Mouse (Mus musculus) midbrain, postnatal 0 days (tissue): ENCODE measurements around the gene Mob2. TPM values are rescaled to one million over a fixed set of nuclear protein-coding genes. Genes with fewer than 3 reads are reported as not detected.

Experiments
- ATAC-seq: fragments of 200-750 bp; cut with Nextera tagmentation; 2 replicates; pipeline ENCODE4 v1.8.0; 2017; ENCODE audit warnings: moderate number of reproducible peaks, mild to moderate bottlenecking, moderate TSS enrichment, moderate library complexity; ENCODE audit not compliant: low FRiP score
- DNase-seq: peaks from one replicate; pipeline ENCODE4 v3.0.0-alpha.2; 2015; ENCODE audit warnings: low spot score
- H3K27ac ChIP-seq: fragments of 300-500 bp; sonication (generic); 2 replicates; pipeline ENCODE4 v1.5.1; 2014; ENCODE audit warnings: low read depth, mild to moderate bottlenecking, low read length, mixed read lengths
- H3K27me3 ChIP-seq: fragments of 300-500 bp; sonication (generic); 2 replicates; pipeline ENCODE4 v1.6.1; 2014; ENCODE audit warnings: low read length, control low read depth, mixed read lengths; ENCODE audit not compliant: insufficient read depth
- H3K36me3 ChIP-seq: fragments of 300-500 bp; sonication (generic); 2 replicates; pipeline ENCODE4 v1.6.1; 2014; ENCODE audit warnings: low read length, control low read depth, mixed read lengths; ENCODE audit not compliant: insufficient read depth
- H3K4me1 ChIP-seq: fragments of 300-500 bp; sonication (generic); 2 replicates; pipeline ENCODE4 v1.6.1; 2014; ENCODE audit warnings: mild to moderate bottlenecking, control low read depth, antibody characterized with exemption, low read length, mixed read lengths; ENCODE audit not compliant: insufficient read depth
- H3K4me2 ChIP-seq: fragments of 300-500 bp; sonication (generic); 2 replicates; pipeline ENCODE4 v1.6.1; 2014; ENCODE audit warnings: low read depth, mild to moderate bottlenecking, low read length, mixed read lengths; ENCODE audit not compliant: poor library complexity, severe bottlenecking
- H3K4me3 ChIP-seq: fragments of 300-500 bp; sonication (generic); 2 replicates; pipeline ENCODE4 v1.5.1; 2014; ENCODE audit warnings: low read depth, mild to moderate bottlenecking, low read length, moderate library complexity
- H3K9ac ChIP-seq: fragments of 300-500 bp; sonication (generic); replicated peaks from 2 replicates; pipeline ENCODE4 v1.6.1; 2014; ENCODE audit warnings: mild to moderate bottlenecking, low read length, moderate library complexity, mixed read lengths; ENCODE audit not compliant: poor library complexity, severe bottlenecking
- H3K9me3 ChIP-seq: fragments of 300-500 bp; sonication (generic); 2 replicates; pipeline ENCODE4 v1.6.1; 2016; ENCODE audit warnings: low read length, control low read depth
- CTCF ChIP-seq: IDR thresholded peaks from 2 replicates; pipeline ENCODE4 v1.5.1; 2016; ENCODE audit warnings: antibody characterized with exemption, mild to moderate bottlenecking
- WGBS: fragments of 180-500 bp; shearing (Covaris S2); extraction: QIAGEN DNeasy Blood & Tissue Kit; methylation state at CpG from one replicate; pipeline ENCODE4 v1.1.7; 2014; 5-methylcytosine and 5-hydroxymethylcytosine counted together
- polyA plus RNA-seq: library from polyadenylated mRNA; unstranded; fragments of >200 nt; fragmentation: Nextera tagmentation; extraction: Ambion mirVana; gene quantifications from 2 replicates; pipeline ENCODE4 v1.2.1, GENCODE M21; 2015
- total RNA-seq: library from RNA; depleted of rRNA; stranded (reverse); fragments of >200 nt; gene quantifications from 2 replicates; pipeline ENCODE4 v1.2.3, GENCODE M21; 2014

The Mob2 gene
- total and polyA plus RNA-seq, 2 experiments from 2014 or later = 31.6 to 38.0 TPM

DNA sequence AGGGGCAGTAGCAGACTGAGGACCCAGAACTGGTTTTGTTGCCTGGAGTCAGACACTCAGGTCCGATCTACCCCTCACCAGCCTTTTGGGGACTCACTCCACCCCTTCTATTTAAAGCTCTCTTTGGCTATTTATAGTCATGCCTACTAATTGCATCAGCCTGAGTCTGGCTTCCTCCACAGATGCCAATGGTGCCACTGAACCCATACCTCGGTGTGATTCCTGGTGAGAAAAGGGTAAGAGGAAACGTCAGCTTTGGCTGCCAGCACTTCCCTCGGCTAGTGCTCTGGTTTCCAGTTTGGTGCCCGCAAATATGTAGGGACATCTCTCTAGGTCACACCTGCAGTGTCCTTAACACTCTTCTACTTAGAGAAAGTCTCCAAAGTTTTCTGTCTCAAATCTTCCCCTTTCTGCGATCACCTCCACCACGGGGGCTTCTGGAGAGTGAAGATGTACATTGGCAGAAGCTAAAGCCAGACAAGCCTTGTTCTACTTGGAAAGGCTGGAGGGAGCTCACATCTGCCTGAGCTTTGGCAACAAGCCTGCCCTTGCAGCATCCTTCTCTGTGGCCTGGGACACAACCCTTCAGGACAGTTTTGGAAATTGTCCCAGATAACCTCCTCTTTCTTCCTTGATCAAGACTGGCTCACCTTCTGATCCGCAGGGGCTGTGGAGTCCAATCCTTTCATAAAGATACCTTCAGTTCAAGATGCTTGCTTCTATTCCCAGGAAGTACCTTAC lies 13.5 kb upstream of the Mob2 start:
- DNase-seq (no peak), ATAC-seq (no peak)
- H3K9me3 ChIP-seq = no peaks in the 10 kb centered on the region
- 0 out of 2 replicates have a peak, but pooled peaks cover 2% of the 10 kb centered on the region for H3K36me3 ChIP-seq
- no peak for TF ChIP-seq CTCF
- H3K4me3 ChIP-seq = no peak overlapping the region
- no peak overlapping the region for H3K27ac ChIP-seq
- no peak overlapping the region for H3K9ac ChIP-seq
- no peaks in the 10 kb centered on the region for H3K27me3 ChIP-seq
- H3K4me1 ChIP-seq = peaks cover 3% of the 10 kb centered on the region; the same call in 1 of the 2 replicates
- H3K4me2 ChIP-seq = no peak overlapping the region
- 80% methylated on average over 8 of the region's 8 CpGs for WGBS

DNA sequence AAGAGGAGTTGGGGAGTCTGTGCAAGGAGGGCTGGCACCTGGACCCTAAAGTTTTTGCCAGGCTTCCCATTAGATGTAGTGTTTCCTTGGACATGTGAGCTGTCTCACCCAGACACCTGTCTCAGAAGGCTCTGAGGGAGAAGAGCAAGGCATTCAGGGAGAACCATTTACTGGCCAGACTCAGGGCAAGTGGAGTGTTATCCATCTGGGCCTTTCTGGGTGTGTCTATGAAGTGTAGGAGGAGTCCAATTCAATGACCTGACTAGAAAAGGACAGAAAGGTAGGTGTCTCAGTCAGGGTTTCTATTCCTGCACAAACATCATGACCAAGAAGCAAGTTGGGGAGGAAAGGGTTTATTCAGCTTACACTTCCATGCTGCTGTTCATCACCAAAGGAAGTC lies 10.9 kb upstream of the Mob2 start:
- Histone ChIP-seq H3K36me3 (no peaks in the 10 kb centered on the region), H3K27me3 (no peaks in the 10 kb centered on the region), H3K4me1 (peaks cover 3% of the 10 kb centered on the region; the same call in 1 of the 2 replicates), H3K27ac (no peak overlapping the region), H3K4me3 (no peak overlapping the region), H3K4me2 (no peak overlapping the region), H3K9ac (no peak overlapping the region), H3K9me3 (no peaks in the 10 kb centered on the region)
- ATAC-seq (no peak), DNase-seq (no peak)
- no peak for TF ChIP-seq CTCF

DNA sequence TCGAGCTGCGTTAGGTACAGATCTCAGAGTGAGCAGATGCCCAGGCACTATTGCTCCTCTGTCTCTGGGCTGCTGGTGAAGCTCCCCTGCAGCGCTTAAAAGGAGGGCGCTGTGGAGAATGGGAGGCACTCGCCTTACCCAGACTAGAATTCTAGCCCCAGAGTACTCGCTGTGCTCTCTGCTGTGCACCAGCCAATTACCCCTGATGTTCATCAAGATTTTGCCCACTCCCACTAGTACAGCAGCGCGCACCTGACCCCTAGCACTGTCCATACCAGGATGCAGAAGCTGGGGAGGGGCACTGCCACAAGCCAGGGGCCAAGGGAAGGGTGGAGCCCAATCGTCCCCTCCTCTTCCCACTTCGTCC lies 10.3 kb upstream of the Mob2 start:
- H3K9ac ChIP-seq = peak overlapping the region; percentile 5; the same call in 1 of the 2 replicates
- no peak for TF ChIP-seq CTCF
- H3K4me2 ChIP-seq = peak overlapping the region; percentile 45
- no peaks in the 10 kb centered on the region for H3K36me3 ChIP-seq
- ATAC-seq = 0 out of 2 replicates have a peak, but pooled peaks have one; percentile 31
- H3K27ac ChIP-seq = no peak overlapping the region
- 4% methylated on average over 9 of the region's 10 CpGs for WGBS
- DNase-seq = no peak
- peaks cover 3% of the 10 kb centered on the region; the same call in 1 of the 2 replicates for H3K4me1 ChIP-seq
- peak overlapping the region; percentile 14; the same call in 1 of the 2 replicates for H3K4me3 ChIP-seq
- no peaks in the 10 kb centered on the region for H3K9me3 ChIP-seq
- H3K27me3 ChIP-seq = no peaks in the 10 kb centered on the region

DNA sequence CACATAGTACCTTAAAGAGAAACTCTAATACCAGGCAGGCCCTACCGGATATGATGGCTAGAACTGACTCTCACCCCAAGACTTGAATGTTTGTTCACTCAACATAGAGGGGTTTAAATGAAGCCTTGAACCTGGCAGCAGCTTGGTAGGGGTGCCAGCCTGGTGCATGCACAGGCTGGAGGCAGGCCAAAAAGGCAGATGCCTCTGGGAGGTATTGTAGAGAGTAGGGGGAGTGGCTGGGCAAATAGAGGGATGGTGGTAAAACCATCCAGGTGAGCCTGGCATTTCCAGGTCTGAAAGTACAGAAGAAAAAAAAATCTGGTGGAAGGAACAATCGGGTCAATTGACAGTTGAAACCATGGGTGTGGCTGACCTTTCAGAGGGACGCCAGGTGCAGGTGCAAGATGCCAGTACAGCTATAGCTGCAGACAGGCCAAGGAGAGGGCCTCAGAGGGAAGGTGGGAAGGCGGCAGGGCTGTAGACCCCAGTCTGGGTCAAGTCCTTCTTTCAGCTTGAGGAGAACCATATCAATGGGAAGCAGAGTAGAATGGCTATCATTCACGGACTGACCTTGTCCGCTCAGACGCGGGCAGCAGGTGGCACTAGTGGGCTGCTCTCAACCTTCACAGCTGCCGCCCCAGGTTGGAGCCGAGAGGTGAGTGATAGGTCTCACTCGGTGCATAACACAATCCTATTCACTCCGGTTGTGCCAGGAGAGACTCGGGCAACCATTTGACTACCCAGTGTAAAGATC lies 9.8 kb upstream of the Mob2 start:
- Histone ChIP-seq H3K27ac (no peak overlapping the region), H3K4me2 (peak overlapping the region; percentile 45), H3K4me3 (peak overlapping the region; percentile 14; the same call in 1 of the 2 replicates), H3K36me3 (no peaks in the 10 kb centered on the region), H3K9ac (peak overlapping the region; percentile 5; the same call in 1 of the 2 replicates), H3K4me1 (peaks cover 3% of the 10 kb centered on the region; the same call in 1 of the 2 replicates), H3K27me3 (no peaks in the 10 kb centered on the region), H3K9me3 (no peaks in the 10 kb centered on the region)
- ATAC-seq = peak; percentile 72; the same call in 1 of the 2 replicates
- 15% methylated on average over 13 of the region's 13 CpGs for WGBS
- peak; percentile 90 for TF ChIP-seq CTCF
- DNase-seq = peak; percentile 77

DNA sequence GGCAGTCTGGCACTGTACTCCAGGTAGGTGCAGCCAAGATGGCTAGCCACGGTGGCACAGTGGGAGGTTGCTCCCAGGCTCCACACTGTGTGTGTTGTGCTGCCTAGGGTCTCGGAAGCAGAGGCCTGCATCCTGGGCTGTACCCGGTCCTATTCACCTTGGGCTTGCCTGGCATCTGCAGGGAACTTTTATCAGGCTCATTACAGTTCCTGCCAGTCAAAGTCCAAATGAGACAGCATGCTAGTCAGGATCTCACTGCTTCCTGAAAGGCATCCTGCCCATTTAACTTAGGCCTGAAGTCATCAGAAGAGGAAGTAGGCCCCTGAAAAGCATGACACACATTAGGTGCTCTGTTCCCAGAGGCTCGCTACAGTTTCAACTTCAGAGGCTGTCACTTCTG lies 7.6 kb upstream of the Mob2 start:
- H3K9ac ChIP-seq = 0 out of 2 replicates have a peak overlapping the region, but pooled peaks have one; percentile 19
- DNase-seq (no peak), ATAC-seq (no peak)
- no peak overlapping the region for H3K4me3 ChIP-seq
- no peaks in the 10 kb centered on the region for H3K27me3 ChIP-seq
- 66% methylated on average over 4 of the region's 4 CpGs for WGBS
- no peaks in the 10 kb centered on the region for H3K36me3 ChIP-seq
- H3K9me3 ChIP-seq = no peaks in the 10 kb centered on the region
- no peak overlapping the region for H3K27ac ChIP-seq
- H3K4me2 ChIP-seq = no peak overlapping the region
- peaks cover 3% of the 10 kb centered on the region; the same call in 1 of the 2 replicates for H3K4me1 ChIP-seq
- no peak for TF ChIP-seq CTCF
